Mouse (Mus musculus): Measurements from ENCODE around the gene Sec22b.

The Sec22b gene

DNA sequence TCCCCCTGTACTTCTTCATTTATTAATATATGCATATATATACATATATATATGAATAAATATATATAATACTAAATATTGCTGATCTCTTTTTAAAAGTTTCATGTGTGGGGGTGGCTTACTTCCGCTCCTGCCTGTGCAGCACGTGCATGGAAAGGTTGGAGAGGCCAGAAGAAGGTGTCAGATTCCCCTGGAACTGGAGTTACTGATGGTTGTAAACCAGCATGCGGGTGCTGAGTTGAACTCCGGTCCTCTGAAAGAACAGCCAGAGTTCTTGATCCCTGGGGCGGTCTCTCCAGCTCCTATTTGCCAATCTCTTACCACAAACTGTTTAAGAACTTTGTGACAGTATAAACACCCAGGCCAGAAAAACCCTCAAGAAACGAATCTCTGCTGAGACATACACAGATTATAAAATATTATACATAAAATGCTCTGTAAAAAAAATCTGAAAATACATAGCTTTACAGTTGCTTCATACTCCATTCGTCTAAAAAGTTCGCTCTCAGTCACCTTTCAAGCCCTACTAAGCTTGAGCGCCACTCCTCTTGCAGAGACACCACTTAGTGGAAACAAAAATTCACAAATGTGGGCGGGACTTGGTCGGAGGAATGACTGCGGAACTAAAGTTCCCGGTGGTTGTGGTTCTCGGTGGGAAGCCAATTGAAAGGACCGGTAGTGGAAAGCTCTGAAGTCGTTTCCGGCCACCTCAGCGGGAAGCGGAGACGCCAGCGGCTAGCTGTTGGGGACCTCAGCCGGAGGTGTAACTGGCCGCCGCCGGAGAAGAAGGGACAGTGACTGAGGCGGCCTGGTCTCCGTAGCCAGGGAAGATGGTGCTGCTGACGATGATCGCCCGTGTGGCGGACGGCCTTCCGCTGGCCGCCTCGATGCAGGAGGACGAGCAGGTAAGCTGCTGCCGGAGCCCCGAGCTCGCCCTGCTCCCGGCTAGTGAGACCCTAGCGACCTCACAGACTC lies at the start of gene Sec22b:
TSS of gene Sec22b (plus strand) at position 675 of the 975 bp plus-strand sequence.
- peak; percentile 92 to 93 for DNase-seq

DNA sequence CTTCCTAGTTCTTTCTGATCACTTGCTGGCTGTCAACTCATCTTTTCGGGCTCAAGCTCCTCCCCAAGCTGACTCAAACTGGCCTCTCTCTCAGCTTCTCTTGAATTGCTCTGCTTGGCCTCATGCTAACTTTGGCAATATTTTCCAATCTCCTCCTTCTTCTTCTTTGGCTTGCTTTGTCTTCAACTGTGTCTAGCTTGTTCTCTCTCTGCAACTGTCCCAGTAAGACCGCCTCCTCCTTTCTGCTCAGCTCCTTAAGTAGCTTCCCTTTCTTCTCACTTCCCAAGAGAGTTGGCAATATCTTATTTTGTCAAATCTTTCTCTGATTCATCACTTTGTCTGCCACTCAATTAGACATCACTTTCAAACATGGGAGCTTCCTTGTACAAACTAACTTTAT lies 49.2 kb upstream of the Sec22b start:
- no peak for DNase-seq

DNA sequence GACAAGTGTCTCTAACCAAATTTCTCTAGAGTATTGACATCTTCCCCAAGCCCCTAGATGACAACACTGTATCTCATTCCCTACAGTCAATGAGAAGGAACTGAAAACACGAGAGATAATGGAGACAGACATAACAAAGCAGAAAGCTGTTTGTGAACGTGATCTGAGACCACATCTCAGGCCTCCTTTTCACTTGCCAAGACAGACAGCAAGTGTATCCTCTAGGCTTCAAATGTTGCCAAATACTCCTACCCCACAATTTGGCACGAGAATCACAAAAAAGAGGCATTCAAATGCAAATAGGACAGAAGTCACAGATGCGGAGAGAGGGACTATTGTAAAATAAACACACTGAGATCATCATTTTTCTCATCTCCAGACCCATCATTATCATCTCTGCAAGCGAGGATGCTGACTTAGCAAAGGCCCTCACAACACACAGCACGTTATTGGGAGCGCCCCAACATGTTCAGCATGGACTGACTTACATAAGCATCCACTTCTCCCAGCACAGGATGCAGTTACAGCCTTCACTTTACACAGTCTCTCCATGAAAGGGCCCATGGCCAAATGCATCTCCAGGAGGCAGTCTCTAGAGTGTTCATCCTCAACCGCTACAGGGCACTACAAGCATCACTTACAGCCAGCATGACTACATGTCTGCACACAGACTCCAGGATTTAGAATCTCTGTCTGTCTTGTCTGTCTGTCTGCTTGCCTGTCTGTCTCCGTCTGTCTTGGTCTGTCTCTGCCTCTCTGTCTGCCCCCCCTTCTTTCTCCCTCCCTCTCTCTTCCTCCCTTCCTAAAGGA lies 46.2 kb upstream of the Sec22b start:
- peak; percentile 63 to 78 for DNase-seq

DNA sequence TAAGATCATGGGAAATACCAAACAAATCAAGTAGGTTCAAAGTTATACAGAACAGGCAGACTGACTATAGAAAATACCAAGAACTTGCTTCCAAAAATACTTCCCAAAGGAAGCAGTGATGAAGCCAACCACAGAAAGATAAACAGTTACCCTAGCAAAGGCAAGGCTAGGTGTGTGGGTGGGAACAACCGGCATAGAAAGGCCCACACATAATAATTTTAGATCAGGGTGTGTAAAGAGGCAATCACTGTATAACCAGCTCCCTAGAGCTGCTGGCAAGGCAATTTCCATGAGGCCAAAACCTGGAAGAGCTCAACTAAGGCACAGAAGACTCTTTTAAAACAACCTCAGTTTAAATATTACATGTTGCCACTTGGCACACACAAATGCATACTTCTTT lies 41.6 kb upstream of the Sec22b start:
- DNase-seq: no peak

GRCm38 (mm10) chr3:97860820-97861451 lies 40.1 kb upstream of the Sec22b start:
- peak in 1 of 2 experiments; percentile 34 for DNase-seq

DNA sequence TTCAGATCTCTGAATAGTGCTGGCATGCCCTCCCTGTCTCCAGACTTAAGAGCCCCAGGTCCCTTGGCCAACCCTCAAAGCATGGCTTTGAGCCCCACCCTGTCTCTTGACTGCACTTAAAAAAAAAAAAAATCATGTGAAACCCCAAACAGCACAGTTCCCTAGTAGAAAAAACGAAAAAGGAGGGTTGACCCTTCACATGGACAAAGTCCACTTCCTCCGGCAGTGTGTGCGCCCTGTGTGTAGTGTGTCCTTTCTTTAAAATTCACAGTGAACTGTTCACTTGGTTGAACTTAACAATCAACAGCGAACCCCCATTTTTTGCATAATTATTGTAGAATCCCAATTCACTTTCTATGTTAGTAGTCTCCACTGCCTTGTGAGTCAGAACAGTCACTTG lies 34.3 kb upstream of the Sec22b start:
- no peak for DNase-seq

- peak; percentile 29 to 45 for DNase-seq
Measured at GRCm38 (mm10) chr3:97867221-97868023, 33.6 kb upstream of the Sec22b start.

GRCm38 (mm10) chr3:97868024-97868689 lies 32.8 kb upstream of the Sec22b start:
- peak; percentile 65 to 74 for DNase-seq

GRCm38 (mm10) chr3:97868733-97869132 lies 32.3 kb upstream of the Sec22b start:
- no peak for DNase-seq

DNA sequence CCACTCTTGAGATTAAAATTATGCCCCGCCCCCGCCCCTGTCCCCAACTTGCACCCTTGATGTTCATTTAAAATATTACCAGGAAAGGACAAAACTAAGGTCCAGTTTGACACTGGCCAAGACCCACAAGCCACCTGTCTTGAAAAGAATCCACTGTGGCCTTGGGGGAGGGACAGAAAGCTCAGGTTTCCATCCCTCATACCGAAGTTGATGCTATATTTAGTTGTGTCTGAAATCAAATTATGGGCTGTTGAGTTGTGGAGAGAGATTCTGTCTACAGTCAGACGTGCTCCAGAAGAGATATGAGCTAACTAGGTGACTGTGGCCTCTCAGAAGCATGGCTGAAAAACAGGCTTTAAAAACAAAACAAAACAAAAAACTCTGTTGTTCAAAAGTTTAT lies 31.3 kb upstream of the Sec22b start:
- DNase-seq: no peak

- DNase-seq: no peak
Measured at GRCm38 (mm10) chr3:97874777-97875176, 26.2 kb upstream of the Sec22b start.

- no peak for DNase-seq
Measured at GRCm38 (mm10) chr3:97876259-97876658, 24.7 kb upstream of the Sec22b start.

- DNase-seq: peak; percentile 75 to 83
Measured at GRCm38 (mm10) chr3:97879222-97879621, 21.8 kb upstream of the Sec22b start.

DNA sequence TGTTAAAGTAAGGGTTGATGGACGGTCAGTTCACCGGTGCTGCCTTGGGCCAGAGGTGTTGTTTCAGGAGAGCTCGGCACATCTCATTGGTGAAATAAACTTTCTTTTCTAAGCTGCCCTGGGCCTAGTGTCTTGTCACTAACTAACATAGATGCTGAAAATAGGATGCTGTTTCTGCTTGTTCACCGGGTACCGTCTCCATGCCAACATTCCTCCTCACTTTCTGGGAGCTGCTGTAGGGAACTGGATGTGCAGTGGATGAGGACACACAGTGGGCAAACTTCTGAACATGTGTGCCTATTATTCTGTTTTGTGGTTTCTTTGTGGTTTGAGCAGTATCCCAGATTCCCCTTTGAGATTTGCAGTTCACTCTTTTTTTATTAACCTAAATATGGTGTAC lies 19.4 kb upstream of the Sec22b start:
- DNase-seq: no peak

DNA sequence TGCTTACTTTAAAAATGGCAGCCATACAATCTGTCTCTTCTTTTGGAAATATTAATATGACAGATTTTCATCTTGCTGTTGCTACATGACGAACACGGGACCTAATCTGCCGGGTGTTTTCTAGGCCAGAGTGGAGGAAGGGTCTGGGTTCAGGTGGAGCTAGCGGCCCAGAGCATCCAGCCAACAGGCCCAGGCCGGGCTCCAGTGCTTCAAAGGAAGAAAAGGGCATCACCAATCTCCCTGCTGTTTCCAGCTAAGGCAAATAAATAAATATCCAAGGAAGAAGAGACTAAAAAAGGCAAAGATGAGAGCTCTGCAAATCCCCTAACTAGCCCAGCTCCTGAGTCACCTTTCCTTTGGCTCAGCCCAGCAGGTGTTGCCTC lies 13.2 kb upstream of the Sec22b start:
- peak; percentile 48 to 65 for DNase-seq

- DNase-seq: peak; percentile 93
Measured at GRCm38 (mm10) chr3:97888168-97888901, 12.7 kb upstream of the Sec22b start, which contains the start of gene Pde4dip. Gene Pde4dip, minus strand, starts transcription at chr3:97888707.

- no peak for DNase-seq
Measured at GRCm38 (mm10) chr3:97890205-97890604, 10.8 kb upstream of the Sec22b start.

DNA sequence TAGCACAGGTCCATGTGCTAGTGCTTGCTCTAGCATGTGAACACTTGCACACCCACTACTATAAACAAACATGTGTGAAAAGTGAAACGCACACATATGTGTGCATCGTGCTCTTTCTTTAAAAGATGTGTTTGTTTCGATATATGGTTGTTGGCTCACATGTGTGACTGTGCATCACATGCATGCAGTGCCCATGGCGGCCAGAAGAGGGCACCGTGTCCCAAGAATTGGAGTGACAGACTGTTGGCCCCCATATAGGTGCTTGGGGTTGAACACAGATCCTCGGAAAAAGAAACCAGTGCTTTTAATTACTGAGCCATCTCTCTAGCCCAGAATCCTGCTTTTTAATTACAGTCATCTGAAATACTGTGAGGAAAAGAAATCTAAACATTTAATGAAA lies 6.3 kb upstream of the Sec22b start:
- peak; percentile 57 to 79 for DNase-seq

- no peak for DNase-seq
Measured at GRCm38 (mm10) chr3:97898381-97898780, 2.6 kb upstream of the Sec22b start.

GRCm38 (mm10) chr3:97901586-97901985 lies 596 bp downstream of the Sec22b start:
- DNase-seq: no peak

DNA sequence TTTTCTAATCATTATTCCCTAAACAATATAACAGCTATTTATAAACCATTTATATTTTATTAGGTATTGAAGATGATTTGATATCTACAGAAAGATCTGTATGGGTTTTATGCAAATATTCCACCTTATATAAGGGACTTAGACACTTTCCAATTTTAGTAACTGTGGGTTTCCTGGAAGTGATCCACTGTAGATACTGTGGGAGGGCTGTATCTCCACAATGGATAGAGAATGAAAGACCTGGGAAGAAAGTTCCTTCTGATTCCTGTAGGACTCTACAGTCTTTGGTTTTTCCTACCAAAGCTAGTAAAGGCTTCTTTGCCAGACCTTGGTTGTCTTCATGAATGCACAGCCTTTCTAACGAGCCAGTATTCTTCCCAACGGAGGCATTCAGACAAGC lies 8.7 kb downstream of the Sec22b start:
- DNase-seq: no peak

All from cerebellum, postnatal 14 days (tissue).